Mouse (Mus musculus) heart, postnatal 36 days (tissue): ENCODE measurements around the gene Itih5. TPM values are rescaled to one million over a fixed set of nuclear protein-coding genes. Genes with fewer than 3 reads are reported as not detected.

Experiments
- DNase-seq, 2 experiments: peaks; one replicate each; pipeline ENCODE4 v3.0.0; 2021 to 2022
- intact Hi-C: fragments of 180-260 bp; cut with DNase I; formaldehyde crosslinking; loops from one replicate; pipeline ENCODE4 v1.15.1; 2025
- total RNA-seq, 2 experiments: library from RNA; stranded (reverse); gene quantifications; 2 replicates each; pipeline ENCODE4 v1.2.3; 2021

The Itih5 gene
- total RNA-seq = 1 to 10 TPM; 6.2 to 7.0 TPM

DNA sequence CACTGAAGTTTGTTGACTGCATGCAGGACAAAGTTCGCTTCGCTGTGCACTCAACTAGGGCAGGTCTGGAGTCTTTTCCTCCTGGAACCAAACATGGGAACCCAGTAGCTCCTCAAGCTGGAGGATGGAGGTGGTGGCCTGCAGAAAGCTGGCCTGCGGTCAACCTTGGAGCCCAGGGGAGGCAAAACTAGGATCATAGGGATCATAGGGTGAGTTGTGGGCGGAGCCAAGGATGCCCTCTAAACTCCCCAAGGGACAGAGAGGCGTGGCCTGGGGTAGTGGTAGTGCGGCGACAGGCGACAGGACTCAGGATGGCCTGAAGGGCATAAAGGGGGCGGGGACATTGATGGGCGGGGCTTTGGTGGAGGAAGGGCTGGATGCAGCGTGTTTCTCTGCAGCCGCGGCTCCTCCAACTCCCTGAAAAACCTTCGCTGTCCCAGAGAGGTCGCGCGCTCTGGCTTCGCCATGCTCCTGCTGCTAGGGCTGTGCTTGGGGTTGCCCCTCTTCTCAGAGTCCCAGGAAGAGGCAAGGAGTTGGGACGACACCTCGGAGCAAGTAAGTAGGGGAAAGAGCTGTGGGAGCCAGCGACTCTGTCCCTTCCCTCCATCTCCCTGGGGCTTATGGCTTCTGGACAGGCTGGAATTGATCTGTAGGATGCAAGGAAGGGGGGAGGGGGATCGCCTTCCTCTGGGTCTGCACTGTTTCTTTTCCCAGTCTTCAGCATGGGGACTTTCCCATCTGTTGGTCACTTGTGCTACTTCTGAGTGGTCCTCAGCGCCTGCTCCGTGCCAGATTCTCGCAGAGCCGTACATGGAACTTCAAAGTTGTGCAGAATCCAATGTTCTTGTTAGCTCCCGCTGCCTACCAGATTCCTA, at the start of gene Itih5:
TSS of gene Itih5 (plus strand) at position 371 of the 875 bp plus-strand sequence.
- DNase-seq = peak; percentile 27 to 33
- intact Hi-C loops = no loop called here

DNA sequence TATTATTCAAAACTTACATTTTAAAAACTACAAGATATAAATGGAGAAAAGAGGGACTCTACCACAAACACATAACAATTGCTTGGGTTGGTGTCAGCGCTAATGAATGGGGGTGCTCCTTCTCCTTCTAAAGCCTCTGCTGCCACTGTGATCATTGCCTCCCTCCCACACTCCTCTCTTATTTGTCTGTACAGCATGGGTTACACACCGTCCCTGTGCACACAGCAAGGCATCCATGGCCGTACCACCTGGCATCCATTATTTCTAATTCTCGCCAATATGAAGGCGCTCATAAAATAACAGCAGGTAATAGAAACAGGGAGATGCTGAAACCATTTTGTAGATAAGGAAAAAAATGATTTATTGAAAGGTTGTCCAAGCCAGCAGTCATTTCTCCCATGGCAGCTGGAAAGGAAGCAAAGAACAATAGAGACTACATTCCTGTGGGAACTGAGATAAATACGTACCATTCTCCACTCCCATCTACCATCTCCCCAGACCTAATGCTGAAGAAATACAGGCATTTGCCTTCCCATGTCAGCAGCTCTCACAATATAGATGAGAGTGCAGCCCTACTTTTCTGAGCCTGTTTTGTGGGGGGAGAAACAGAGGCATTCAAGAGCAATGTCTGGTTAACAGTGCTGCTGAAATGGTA, 44.7 kb upstream of the Itih5 start:
- intact Hi-C loops = no loop called here

DNA sequence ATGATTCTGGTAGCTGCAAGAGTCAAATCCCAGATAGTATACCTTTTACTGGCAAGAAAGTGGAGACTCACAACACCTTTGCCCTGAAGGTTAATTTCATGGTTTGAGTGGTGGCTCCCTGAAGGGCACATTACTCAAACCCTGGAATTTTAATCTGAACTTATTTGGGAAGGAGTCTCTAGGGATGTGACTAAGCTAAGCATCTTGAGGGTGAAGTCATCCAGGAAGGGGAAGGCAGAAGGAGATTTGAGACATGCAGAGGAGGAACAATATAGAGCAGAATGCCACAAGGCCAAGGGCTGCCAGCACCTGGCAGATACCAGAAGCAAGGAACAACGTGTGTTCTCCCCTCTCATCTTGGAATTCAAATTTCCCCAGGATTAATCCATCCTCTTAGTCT, 34.6 kb upstream of the Itih5 start:
- intact Hi-C loops = no loop called here
- DNase-seq = no peak

More for the DNA sequence above, 44.7 kb upstream of the Itih5 start:
- no peak for DNase-seq

DNA sequence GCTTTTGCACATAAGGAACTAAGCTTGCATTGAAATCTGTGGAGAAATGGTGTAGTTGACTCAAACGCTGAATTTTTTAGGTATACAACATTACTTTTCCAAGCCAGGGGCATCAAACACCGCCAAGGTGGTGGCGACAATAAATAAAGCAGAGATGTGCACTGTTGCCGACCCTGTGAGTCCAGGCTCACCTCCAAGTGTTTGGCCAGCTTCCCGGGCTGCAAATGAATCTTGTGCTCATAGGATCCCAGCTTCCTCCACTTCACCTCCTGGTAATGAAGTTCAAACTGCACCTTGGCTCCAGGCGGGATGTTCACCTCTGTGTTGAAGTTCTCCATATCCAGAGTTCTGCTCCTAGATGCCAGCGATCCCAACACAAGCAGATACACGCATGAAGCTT, 34.1 kb upstream of the Itih5 start:
- intact Hi-C loops = no loop called here
- no peak for DNase-seq

DNA sequence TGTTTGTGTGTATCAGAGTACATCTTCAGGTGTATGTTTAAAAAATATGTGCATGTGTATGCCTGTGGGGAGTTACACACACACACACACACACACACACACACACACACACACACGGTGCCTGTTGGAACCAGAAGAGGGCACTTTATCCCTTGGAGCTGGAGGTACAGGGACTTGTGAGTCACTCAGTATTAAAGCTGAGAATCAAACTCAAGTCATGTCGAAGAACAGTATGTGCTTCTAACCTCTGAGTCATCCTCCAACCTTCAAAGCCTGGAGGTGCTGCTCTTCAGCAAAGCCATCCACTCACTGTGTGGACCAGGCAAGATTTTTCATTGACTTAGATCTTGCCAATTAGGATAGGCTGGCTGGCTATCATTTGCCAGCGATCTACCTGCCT, 31.5 kb upstream of the Itih5 start:
- DNase-seq = no peak
- intact Hi-C loops = no loop called here

DNA sequence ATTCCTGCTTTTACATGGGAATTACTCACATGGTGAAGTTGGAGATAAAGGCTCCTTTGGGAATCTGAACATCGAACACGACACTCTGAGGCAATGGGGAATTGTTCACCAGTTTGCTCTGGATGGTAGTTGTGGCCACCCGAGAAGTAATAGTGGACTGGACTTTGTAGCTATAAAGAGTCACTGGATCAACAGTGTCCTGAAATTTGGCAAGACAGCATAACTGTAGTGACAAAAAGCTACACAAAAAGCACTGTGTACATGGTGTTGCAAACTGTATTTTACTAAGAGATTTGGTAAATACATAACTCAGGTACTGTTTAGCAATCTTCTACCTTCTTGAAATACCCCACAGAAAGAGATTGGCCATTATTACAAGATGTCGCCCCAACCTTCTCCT, 27.2 kb upstream of the Itih5 start:
- intact Hi-C loops = no loop called here

DNA sequence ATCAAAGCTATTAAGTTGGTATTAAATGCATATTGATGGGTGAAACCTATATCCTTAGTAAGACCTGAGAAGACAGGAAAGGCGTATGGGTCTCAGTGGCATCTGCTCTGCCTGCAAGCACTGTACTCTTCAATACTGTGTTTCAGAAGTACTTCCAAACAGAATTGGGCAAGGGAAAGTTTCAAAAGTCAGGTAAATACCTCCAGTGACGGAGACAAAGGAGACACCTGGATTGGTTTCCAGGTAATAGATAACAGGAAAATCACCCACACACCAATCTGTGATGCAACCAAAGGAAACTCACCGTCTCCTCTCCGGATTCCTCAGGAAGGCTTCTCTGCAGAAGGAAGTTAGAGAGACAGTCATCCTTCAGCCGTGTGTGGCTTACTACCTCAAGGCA, 25.9 kb upstream of the Itih5 start:
- intact Hi-C loops = no loop called here
- DNase-seq = no peak

More for the DNA sequence above, 27.2 kb upstream of the Itih5 start:
- no peak for DNase-seq

DNA sequence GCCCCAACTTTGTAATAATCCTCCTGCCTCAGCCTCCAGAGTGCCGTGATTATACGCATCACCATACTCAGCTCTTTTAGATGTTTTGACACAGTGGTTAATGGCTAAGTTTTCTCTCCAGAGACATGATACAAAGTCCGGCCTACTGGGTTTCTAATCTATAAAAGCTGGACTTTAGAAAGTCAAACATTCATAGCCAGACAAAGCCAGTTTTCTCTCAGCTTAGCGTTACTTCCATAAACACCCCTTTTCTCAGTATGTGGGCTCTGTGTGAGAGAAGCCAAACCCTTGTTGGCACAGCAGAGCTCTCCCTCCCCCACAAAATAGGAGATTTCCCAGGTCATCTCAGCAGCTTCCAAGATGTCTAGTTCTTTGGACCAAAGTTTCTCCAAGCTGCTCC, 24.8 kb upstream of the Itih5 start:
- no peak for DNase-seq
- intact Hi-C loops = no loop called here

DNA sequence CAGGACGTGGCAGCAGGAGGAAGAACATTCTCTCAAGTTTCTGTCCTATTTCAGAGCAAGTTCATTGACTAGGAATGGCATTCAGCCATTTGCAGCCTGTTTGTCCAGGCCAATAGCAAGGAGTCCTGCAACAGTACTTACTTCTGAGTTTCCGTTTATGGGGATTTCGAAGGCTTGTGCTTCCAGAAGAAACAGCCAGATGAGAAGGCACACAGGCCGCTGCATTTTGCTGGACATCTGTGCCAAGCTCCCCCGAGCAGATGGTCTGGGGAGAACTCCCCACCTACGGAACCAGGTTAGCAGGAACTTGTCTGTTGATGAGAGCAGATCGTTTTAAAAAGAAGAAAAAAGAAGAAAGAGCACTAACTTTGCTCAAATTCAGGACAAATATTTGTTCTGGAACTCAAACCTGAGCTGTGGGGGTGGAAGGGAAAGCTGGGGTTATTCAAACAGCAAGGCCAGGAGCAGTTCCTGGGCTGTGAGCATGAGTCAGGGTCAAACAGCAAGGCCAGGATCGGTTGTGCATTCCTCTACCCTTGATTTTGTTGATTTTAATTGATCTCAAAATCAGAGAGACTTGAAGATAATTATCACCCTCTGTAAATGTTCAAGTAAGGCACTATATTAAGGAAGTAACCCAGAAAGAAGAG, 22.9 kb upstream of the Itih5 start:
- intact Hi-C loops = no loop called here
- DNase-seq = no peak

DNA sequence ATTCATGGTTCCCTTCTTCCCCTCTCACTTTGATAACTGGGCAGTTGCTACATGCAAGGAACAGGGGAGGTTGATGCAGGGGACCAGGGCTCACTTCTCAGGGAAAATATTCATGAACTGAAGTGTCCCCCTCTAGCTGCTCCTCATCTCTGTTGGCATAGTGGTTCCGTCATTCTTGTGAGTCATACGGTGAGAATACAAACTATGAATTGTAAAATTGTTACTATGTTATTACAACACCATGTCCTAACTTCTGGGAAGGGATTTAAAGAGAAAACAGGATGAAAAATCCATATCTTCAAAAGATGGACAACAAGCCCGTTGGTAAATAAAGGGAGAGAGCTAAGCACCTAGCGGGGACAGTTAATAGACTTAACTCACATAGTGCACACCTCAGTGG, 22.1 kb upstream of the Itih5 start, which contains the start of gene Itih2:
TSS of gene Itih2 (minus strand) at position 101 of the 400 bp plus-strand sequence.
- intact Hi-C loops = no loop called here
- no peak for DNase-seq

DNA sequence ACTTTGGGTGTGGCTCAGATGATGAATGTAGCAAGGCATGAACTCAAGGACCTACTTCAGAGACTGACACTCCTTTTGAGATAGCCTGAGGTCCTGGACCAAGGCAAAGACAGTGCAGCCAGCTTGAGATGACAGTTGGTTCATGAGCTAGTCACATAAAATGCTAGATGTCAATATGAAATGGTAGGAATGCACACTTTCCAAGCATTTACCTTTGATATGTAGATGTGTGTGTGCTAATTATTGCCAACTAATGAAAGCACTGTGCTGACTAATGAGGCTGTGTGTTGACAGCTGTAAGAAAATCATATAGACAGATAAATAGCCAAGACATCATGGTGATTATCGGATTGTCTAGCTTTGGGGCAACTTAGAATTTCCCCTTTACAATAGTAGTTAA, 21.2 kb upstream of the Itih5 start:
- DNase-seq = no peak
- intact Hi-C loops = no loop called here

DNA sequence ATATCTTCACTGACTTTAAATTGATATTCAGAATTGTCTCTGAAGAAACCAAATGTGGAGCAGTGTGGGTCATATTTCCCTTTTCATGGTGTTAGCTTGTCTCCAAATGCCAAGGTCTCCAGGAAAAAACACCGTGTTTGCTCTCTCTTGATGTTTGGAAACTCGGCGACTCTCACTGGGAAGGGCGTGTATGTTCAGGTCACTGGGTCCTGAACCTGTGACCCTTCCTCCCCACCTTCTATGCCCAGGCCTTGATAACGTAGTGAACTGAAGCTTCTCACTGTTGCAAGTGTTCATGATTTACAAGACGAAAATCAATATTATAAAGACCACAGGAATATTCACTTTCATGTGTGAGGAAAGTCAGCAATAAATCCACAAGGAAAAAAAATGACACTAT, 19.4 kb upstream of the Itih5 start:
- intact Hi-C loops = no loop called here
- no peak for DNase-seq

DNA sequence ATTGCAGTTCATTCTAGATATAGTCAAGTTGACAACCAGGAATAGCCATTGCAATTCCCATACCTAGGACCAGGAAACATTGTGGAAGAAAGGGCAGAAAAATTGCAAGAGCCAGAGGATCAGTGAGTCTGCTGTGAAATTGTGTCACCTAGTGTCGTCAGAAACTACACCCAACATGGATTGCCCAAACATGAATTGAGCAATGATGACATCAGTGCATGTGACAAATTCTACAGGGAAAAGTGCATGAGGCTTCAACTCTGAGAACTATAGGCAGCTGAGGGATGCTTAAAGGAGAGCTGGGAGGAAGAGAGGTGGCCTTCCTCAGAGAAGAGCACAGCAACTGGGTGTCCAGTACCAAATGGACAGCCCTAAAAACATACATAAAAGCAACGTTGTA, 16.1 kb upstream of the Itih5 start:
- intact Hi-C loops = no loop called here
- no peak for DNase-seq

DNA sequence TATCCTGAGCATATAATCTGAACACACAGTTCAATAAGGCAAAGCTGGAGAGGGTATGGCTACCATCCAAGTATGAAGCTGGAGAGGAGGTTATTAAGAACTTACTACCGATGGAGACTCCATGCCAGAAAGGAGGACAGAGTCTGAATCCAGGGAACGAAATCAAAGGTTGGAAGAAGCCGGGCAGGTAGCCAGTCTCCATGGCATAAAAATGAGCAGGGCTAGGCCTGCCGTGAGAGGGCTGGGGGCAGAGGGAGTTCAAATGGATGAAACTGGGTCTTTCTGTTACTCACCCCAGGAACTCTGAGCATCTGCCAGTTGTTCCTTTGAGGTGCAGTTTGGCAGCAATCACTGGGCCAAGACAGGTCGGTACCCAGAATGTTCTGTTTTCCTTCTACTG, 12.9 kb upstream of the Itih5 start:
- intact Hi-C loops = no loop called here
- no peak for DNase-seq

DNA sequence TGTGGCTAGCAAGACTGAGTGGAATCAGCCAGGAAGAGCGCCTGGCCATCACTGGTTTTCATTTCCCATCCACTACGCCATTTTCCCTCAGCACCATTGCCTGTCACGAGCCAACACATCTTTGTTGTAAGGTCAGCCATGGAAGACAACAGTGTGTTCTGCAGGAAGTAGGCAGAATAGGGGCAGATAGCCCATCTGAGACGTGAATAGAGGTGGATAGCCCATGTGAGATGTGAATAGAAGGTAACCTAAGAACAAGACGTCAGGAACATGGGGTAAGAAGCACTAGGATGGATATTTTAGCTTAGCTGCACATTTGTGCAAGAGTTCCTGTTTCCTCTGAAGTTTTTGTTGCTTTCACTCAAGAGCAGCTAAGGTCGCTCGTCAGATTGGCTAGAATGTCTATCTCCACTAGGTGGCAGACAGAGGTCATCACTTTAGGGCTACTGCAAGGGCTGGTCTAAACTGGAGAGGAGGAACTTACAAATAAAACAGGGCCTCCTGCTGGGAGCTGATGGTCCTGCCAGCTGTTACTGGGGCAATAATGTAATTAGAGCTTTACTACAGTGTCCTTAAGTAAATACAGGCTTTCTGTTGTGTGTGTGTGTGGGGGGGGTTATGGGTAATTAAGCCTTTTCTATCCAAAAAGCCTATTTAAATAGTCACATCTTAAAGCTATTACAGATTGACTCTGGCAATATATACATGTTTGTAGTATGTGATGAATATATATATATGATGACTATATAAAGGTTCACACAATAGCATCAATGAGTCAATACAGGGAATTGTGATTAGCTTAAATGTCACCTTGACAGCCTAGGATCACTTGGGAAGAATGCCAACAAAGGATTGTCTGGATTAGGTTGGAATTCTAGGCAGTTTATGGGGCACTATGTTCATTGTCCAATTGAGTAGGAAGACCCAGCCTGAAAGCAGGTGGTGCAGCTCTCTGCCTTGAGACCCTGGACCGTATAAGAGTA, 10.6 kb upstream of the Itih5 start:
- intact Hi-C loops = loop anchor here (1.0 kb wide), 2 partner anchors 41 to 146 kb away; no protein-coding TSS in a partner anchor
- DNase-seq = peak; percentile 48 to 54

DNA sequence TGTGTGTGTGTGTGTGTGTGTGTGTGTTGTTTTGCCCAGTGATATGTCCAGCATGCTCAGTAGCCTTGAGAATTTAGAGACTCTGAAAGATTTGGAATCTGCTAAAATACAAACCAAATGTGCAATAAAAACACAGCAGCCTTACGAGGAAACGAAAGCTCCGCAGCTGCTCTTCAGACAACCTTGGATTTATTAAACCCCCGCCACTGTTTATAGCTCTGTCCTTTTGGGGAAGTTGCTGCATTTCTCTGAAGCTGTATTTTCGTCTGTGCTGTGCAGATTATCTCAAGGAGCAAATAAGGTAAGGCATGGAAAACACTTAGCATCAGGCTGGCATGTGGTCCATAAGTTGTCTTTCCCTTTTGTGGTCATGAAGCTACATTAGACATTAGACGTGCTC, 7.9 kb upstream of the Itih5 start:
- DNase-seq = no peak
- intact Hi-C loops = no loop called here

DNA sequence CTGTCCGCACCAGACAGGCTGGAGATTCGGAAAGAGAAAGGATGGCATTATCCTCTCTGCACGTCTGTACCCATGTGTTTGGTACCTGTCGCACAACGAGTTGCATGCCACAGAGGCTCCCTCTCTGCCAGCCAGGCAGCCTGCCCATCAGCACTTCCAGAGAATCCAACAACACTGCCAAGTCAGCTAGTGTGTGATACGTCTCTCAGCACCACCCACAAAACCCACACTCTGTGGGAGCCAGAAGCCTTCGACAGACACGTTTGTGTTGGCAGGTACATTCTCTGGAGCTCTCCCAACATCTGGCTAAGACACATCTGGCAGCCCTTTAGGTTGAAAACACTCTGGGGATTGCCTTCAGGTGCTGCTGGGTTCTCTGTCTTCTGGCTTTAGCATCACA, 6.2 kb upstream of the Itih5 start:
- DNase-seq = no peak
- intact Hi-C loops = no loop called here

DNA sequence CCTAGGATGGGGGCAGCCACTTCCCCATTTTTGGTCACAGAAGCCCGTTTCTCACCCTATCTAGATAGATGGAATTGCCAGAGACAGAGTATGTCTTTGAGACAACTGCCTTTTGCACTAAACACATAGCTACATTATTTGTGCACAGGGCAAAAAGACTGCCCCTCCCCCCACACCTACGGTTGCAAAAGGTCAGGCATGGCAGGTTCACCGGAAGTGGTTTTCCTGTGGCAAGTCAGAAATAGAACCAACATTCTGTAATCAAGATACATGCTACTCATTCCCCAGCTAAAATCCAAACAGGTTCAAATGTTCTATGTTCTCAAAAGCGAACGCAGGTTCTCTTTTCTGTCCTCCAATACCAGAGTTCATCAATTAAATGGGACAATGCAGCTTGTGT, 781 bp upstream of the Itih5 start:
- intact Hi-C loops = no loop called here
- DNase-seq = no peak

DNA sequence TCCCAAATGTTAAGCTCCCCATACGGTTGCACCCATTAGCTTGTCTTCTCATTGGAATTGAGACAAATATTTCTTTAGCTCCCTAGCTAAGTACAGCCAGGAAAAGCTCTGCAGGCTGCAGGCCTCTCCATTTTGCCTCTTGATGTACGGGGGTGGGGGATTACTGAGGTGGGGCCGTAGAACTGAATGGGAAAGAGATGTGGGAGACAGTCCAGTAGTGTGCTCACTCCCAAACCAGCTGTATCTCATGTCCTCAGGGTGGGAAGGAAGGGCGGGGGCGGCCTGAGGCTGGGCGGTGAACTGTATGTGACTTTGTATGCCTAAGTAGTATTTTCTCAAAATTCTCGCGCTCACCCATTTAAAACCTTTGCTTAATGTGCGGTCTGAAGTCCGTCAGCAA, 3.8 kb downstream of the Itih5 start:
- intact Hi-C loops = no loop called here
- no peak for DNase-seq

DNA sequence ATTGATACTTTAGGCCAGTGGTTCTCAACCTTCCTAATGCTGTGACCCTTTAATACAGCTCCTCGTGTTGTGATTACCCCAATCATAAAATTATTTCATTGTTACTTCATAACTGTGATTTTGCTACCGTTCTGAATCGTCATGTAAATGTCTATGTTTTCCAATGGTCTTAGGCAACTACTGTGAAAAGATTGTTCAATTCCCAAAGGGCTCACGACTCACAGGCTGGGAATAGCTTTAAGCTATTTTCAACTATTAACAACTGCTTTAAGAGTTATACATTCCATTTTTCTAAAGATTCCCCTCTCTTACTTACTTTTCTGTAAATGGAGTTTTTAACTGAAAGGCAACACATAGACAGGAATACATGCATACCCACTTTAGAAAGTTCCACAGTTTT, 8.6 kb downstream of the Itih5 start:
- intact Hi-C loops = no loop called here
- no peak for DNase-seq
